Mouse (Mus musculus): ENCODE data around the gene Olfr658.

Olfr658 gene

DNA sequence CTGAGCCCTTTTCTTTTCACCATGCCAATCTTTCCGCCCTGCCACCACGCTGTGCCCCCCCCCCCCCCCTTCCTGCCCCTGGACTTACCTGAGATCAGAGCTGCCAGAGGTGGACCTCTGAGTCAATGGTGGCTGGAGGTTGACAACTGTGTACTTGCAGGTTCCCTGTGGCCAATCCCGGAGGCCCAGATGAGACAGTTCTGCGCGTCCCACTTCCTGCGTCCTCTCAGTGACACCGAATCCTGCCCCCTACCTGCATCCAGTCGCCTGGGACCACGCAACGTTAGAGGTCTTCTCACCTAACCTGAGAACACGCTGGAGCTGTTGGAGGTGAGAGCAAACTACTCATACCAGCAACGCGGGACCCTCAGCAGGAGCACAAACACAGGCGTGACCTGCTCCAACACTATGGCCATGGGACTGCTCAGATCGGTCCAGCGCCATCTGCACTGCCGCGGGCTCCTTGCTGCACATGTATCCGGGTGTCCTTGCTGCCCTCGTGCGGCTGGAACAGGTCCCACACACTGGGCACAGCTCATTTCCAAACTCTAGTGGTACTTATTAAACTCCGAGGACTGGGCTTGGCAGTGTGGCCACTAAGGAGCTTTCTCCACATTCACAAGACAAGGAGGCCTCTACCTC lies at the start of gene Olfr658:
Olfr658 (minus strand) TSS at position 465 of the 642 bp plus-strand sequence.
- DNase-seq (ENCODE audit: extremely low read depth, insufficient read length, low spot score): peak; percentile 3

DNA sequence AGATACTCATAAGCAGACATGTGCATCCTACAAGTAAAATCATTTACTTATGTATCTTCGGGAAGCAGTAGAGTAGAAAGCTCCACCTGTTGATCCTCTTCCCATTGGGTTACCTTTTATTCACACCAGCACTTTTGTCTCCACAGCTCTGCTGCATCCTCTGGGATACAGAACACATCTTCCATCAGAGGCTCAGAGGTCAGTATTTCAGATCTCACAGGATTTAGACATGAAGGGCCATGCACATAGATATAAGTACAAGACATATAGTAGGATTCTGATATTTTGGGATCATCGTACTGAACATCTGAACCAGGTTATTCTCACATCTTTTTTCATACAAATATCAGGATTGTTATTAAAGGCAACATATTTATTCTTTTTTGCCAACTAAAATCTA lies 39.1 kb upstream of the Olfr658 start, which contains the start of gene Olfr661:
Olfr661 (plus strand) TSS at position 301 of the 400 bp plus-strand sequence.
- DNase-seq (ENCODE audit: extremely low read depth, insufficient read length, low spot score): no peak

DNA sequence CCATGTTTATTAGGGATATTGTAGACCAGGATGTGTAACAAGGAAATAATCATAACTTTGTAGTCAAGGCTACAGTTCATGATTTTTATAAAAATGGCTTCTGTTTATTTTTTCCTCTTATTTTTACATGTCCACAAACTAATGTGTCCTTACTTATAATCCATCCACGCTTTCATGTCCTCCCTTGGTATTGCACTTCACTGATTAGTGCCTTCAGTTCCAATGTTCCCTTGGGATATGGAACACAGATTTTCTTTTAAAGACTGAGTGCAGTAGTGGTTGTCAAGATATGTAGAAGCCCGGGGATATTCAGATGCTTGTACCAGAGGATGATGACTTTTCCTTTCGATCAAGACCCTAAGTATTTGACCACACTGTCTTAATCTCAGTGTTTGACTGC lies 19.3 kb upstream of the Olfr658 start, which contains the start of gene Olfr659:
Olfr659 (plus strand) TSS at position 301 of the 400 bp plus-strand sequence.
- DNase-seq (ENCODE audit: extremely low read depth, insufficient read length, low spot score): no peak

DNA sequence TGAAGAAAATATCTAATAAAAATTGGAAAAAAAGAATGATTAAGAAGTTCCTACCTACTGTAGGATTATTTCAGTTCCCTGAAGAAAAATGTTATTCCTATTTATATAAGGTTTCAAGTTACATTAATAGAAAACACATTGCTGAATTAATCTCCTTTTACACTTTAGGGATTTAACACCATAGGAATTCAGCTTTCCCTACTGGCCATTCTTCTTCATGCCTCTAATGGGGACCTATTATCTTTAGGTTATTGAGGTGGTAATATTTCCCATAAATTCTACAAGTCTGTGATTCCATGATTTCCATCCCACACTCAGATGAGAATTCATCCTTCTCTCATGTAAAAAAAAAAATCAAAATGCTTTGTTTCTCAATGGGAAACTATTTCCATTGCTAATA lies 22.6 kb downstream of the Olfr658 start, which contains the start of gene Olfr657:
Olfr657 (plus strand) TSS at position 301 of the 400 bp plus-strand sequence.
- DNase-seq (ENCODE audit: extremely low read depth, insufficient read length, low spot score): no peak

DNA sequence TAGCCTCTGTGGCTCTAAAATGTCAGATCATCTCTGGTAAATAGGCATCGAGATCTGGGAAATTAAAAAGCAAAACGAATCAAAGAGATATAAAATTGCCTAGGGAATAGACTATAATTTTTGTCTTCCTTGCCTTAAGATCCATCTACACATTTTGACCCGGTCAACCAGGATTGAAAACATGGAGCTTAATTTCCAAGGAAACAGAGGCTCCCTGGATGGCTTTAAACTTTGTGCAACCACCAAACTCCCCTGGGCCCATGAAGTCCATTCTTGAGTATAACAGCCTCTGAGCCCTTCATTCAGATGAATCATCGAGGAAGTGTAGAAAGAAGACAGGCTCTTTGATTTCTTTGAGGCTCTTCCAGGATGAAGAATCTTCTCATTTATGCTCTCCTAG lies 33.5 kb downstream of the Olfr658 start, which contains the start of gene Olfr656:
Olfr656 (plus strand) TSS at position 301 of the 400 bp plus-strand sequence.
- no peak for DNase-seq (ENCODE audit: extremely low read depth, insufficient read length, low spot score)

DNA sequence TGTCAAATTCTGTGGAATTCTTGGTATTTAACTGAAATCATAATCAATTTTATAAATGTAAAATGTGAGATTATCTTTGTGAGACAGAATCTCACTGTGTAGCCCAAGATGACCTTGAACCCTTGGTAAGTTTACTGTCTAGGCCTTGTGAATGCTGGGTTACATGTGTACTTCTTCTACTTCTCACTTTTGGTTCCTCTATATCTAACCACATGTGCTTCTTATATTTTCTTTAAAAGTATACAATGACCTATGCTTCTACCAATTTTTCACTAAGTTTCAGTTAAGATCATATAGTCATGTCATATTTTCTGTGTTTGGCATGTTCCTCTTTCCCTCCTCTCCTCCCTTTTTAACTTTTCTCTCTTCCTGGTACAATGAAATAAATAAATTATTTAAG lies 42.4 kb downstream of the Olfr658 start:
- no peak for DNase-seq (ENCODE audit: extremely low read depth, insufficient read length, low spot score)

DNA sequence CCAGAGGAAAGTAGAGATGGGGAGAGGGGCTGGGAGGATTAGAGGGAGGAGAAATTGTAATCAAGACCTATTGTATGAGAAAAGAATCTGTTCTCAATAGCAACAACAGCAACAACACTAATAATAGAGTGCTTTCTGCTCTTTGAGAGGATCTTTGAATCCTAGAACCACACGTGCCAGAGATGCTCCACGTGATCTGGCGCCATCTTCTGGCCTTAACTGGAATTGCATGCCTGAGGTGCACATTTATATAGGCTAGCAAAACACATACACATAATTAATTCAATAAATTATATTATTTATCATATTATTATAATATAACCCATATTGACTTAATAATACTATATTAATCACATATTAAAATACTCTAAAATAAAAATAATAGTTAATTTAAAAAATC lies 43.9 kb downstream of the Olfr658 start:
- DNase-seq (ENCODE audit: extremely low read depth, insufficient read length, low spot score): peak; percentile 3

DNA sequence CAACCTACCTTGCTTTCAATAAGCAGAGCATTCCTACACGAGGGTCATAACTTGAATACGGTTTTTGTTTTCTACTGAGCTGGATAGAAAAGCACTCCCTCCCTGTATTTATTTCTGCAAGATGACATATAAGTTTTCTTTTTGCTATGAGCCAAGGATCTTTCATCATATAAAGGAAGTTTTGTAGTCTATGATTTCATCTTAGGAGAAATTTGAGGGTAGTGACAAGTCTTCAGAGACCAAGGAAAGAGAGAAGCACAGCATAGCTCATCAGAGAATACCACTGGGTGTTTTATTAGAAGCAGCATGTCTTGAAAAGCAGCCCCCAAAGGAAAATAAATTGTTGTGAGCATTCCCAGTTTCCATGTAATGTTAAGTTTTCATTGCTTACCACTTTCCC lies 45.4 kb downstream of the Olfr658 start, which contains the start of gene Olfr655:
Olfr655 (minus strand) TSS at position 101 of the 400 bp plus-strand sequence.
- no peak for DNase-seq (ENCODE audit: extremely low read depth, insufficient read length, low spot score)
